In the genomic region with DNA sequence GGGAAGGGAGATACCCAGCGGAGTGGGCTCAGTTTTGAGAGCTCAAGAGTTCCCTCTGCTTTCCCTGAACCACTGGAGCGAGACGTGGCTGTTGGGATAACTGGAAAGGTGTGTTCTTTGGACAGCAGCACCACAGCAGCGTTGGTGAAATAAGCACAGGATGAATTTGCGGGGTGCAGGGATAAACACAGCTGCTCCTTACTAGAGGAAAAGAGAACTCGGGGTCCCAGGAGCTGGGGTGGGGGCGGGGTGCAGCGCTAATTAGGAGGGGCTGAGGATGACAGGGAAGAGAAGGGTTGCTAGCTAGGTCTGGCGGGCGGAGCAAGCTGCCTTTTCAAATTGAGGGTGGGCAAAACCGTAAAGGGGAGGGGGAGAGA, we compare ENCODE assay signal across 10 mouse cellular contexts.
DNase-seq lines count a peak whose midpoint lies in the region; ATAC-seq lines count a peak whose summit lies in the region.
"Had no signal": no experiment of that assay in that cellular context is flagged by ENCODE, and none has a peak within 500 bp of the region (broad histone marks: within the 10 kb centered on the region; RNA-seq: fewer than 3 reads in every experiment).

No protein-coding gene starts in this region.

- peak overlapping the region; percentile 48 for H3K4me3 ChIP-seq in heart, embryonic 12.5 days
- peak overlapping the region; percentile 37 for H3K4me3 ChIP-seq in limb, embryonic 11.5 days (ENCODE audit: low read depth, low read length)
- peak overlapping the region; percentile 43 for H3K4me3 ChIP-seq in stomach, embryonic 16.5 days (replicated peaks; ENCODE audit: low read length)
- H3K4me3 ChIP-seq: erythroblast, embryonic 14.5 days had no signal

- H3K4me1 ChIP-seq in heart, embryonic 12.5 days (replicated peaks) = no peaks in the 10 kb centered on the region
- H3K4me1 ChIP-seq in limb, embryonic 11.5 days (ENCODE audit: control insufficient read depth, insufficient read depth, low read length) = no peaks in the 10 kb centered on the region
- H3K4me1 ChIP-seq in stomach, embryonic 16.5 days (ENCODE audit: control insufficient read depth, insufficient read depth, low read length) = no peaks in the 10 kb centered on the region

- 4% methylated on average over 11 of the region's 11 CpGs for WGBS in heart, embryonic 12.5 days
- WGBS in limb, embryonic 11.5 days = 10% methylated on average over 11 of the region's 11 CpGs
- WGBS in stomach, embryonic 16.5 days = 12% methylated on average over 11 of the region's 11 CpGs

- intact Hi-C loops in heart, postnatal 10 days (cut with DNase I) = no loop called here

- peaks cover 36% of the 10 kb centered on the region for H3K27me3 ChIP-seq in heart, embryonic 12.5 days (replicated peaks)
- peaks cover 26% of the 10 kb centered on the region for H3K27me3 ChIP-seq in limb, embryonic 11.5 days (ENCODE audit: control insufficient read depth, insufficient read depth, low read length)
- H3K27me3 ChIP-seq in stomach, embryonic 16.5 days (ENCODE audit: control insufficient read depth, insufficient read depth, low read length) = peaks cover 28% of the 10 kb centered on the region

- H3K9me3 ChIP-seq in heart, embryonic 12.5 days (replicated peaks) = no peaks in the 10 kb centered on the region
- no peaks in the 10 kb centered on the region for H3K9me3 ChIP-seq in limb, embryonic 11.5 days (ENCODE audit: control insufficient read depth, low read length)
- H3K9me3 ChIP-seq in stomach, embryonic 16.5 days (replicated peaks; ENCODE audit: control insufficient read depth, low read length) = no peaks in the 10 kb centered on the region

- no peak overlapping the region for H3K9ac ChIP-seq in heart, embryonic 12.5 days
- H3K9ac ChIP-seq in limb, embryonic 11.5 days (ENCODE audit: low read length) = 0 out of 2 replicates have a peak overlapping the region, but pooled peaks have one; percentile 5
- H3K9ac ChIP-seq in stomach, embryonic 16.5 days (ENCODE audit: low read length) = no peak overlapping the region

- ATAC-seq in heart, embryonic 12.5 days (ENCODE audit: insufficient number of reproducible peaks, low FRiP score) = no peak
- no peak for ATAC-seq in limb, embryonic 11.5 days (ENCODE audit: insufficient number of reproducible peaks, low FRiP score, low TSS enrichment, low read depth)
- no peak for ATAC-seq in stomach, embryonic 16.5 days (ENCODE audit: insufficient read depth, low FRiP score)
- no peak for ATAC-seq in inflammation-experienced regulatory T-cells, adult 6 months
- ATAC-seq in megakaryocyte progenitor cell, adult 5-6 weeks (replicated peaks; ENCODE audit: poor library complexity) = no peak

- H3K36me3 ChIP-seq in heart, embryonic 12.5 days = no peaks in the 10 kb centered on the region
- H3K36me3 ChIP-seq in limb, embryonic 11.5 days (ENCODE audit: control insufficient read depth, insufficient read depth, low read length) = no peaks in the 10 kb centered on the region
- no peaks in the 10 kb centered on the region for H3K36me3 ChIP-seq in stomach, embryonic 16.5 days (ENCODE audit: control insufficient read depth, insufficient read depth, low read length)

- no peak overlapping the region for H3K27ac ChIP-seq in heart, embryonic 12.5 days (ENCODE audit: poor library complexity, severe bottlenecking)
- H3K27ac ChIP-seq in limb, embryonic 11.5 days (replicated peaks; ENCODE audit: low read depth, low read length) = no peak overlapping the region
- no peak overlapping the region for H3K27ac ChIP-seq in stomach, embryonic 16.5 days (ENCODE audit: low read length)

- H3K4me2 ChIP-seq in heart, embryonic 12.5 days = peak overlapping the region; percentile 79
- H3K4me2 ChIP-seq in limb, embryonic 11.5 days (ENCODE audit: low read depth, severe bottlenecking) = peak overlapping the region; percentile 80
- H3K4me2 ChIP-seq in stomach, embryonic 16.5 days (ENCODE audit: low read depth, low read length) = peak overlapping the region; percentile 61

- DNase-seq in heart, postnatal 10 days = no peak
- peak; percentile 0 for DNase-seq in ovary, postnatal 14 days (ENCODE audit: low spot score)
- no peak for DNase-seq in ovary, postnatal 10 days (ENCODE audit: low spot score)
- peak; percentile 20 for DNase-seq in limb, embryonic 11.5 days (ENCODE audit: low spot score)
- DNase-seq: thymus, postnatal 36 days had no signal

Comparison
In these comparisons a context has a peak if more than half of its experiments do, and no peak if none do; other contexts are left out.
1. DNase-seq: peak in ovary, postnatal 14 days (single experiment) and limb, embryonic 11.5 days (single experiment); none in heart, postnatal 10 days (0 of 2) and ovary, postnatal 10 days (single experiment).
2. Peak in every context shown above with its lines, with median percentiles within 50 percentile points of each other: H3K4me2 ChIP-seq and H3K4me3 ChIP-seq.